Mouse (Mus musculus): Measurements from ENCODE around the gene Zdhhc20. TPM values are rescaled to one million over a fixed set of nuclear protein-coding genes. Genes with fewer than 3 reads are reported as not detected.

Gene Zdhhc20
- polyA plus RNA-seq (2014; fragmentation: Nextera tagmentation; extraction: Ambion mirVana) = 66.8 and 69.0 TPM in 2 replicates

GRCm38 (mm10) chr14:57890011-57890842 lies at the start of gene Zdhhc20:
Gene Zdhhc20, minus strand, starts transcription at chr14:57890276.
- Histone ChIP-seq H3K4me2 (replicated peaks; ENCODE audit: low read depth, low read length) (peak within 1 kb of the TSS; percentile 58), H3K27ac (ENCODE audit: low read depth, low read length) (peak within 1 kb of the TSS; percentile 89), H3K4me1 (ENCODE audit: control insufficient read depth, insufficient read depth, low read length) (0 out of 2 replicates have a peak, but pooled peaks cover 4% of the 10 kb centered on the region), H3K9ac (ENCODE audit: low read depth, low read length) (peak within 1 kb of the TSS; percentile 92), H3K9me3 (ENCODE audit: control insufficient read depth, low read length) (no peaks in the 10 kb centered on the region), H3K27me3 (ENCODE audit: control insufficient read depth, insufficient read depth, low read length) (no peaks in the 10 kb centered on the region), H3K36me3 (ENCODE audit: control insufficient read depth, insufficient read depth, low read length) (no peaks in the 10 kb centered on the region), H3K4me3 (ENCODE audit: low read length) (peak within 1 kb of the TSS; percentile 79)
- WGBS = 4% methylated on average over 49 of the region's 65 CpGs
- ATAC-seq (ENCODE audit: low FRiP score, low TSS enrichment) = peak; percentile 97

GRCm38 (mm10) chr14:57937297-57937696 lies 47.2 kb upstream of the Zdhhc20 start:
- WGBS = 91% methylated on average over 6 of the region's 6 CpGs
- H3K4me3 ChIP-seq (ENCODE audit: low read length) = no peak overlapping the region
- no peaks in the 10 kb centered on the region for H3K27me3 ChIP-seq (ENCODE audit: control insufficient read depth, insufficient read depth, low read length)
- no peak overlapping the region for H3K27ac ChIP-seq (ENCODE audit: low read depth, low read length)
- ATAC-seq (ENCODE audit: low FRiP score, low TSS enrichment) = no peak
- no peaks in the 10 kb centered on the region for H3K4me1 ChIP-seq (ENCODE audit: control insufficient read depth, insufficient read depth, low read length)
- H3K36me3 ChIP-seq (ENCODE audit: control insufficient read depth, insufficient read depth, low read length) = no peaks in the 10 kb centered on the region
- no peaks in the 10 kb centered on the region for H3K9me3 ChIP-seq (ENCODE audit: control insufficient read depth, low read length)
- no peak overlapping the region for H3K9ac ChIP-seq (ENCODE audit: low read depth, low read length)
- H3K4me2 ChIP-seq (replicated peaks; ENCODE audit: low read depth, low read length) = no peak overlapping the region

- ATAC-seq (ENCODE audit: low FRiP score, low TSS enrichment) = no peak
- Histone ChIP-seq H3K27ac (ENCODE audit: low read depth, low read length) (no peak overlapping the region), H3K4me3 (ENCODE audit: low read length) (no peak overlapping the region), H3K27me3 (ENCODE audit: control insufficient read depth, insufficient read depth, low read length) (no peaks in the 10 kb centered on the region), H3K36me3 (ENCODE audit: control insufficient read depth, insufficient read depth, low read length) (no peaks in the 10 kb centered on the region; the same call in 1 of the 2 replicates), H3K4me1 (ENCODE audit: control insufficient read depth, insufficient read depth, low read length) (no peaks in the 10 kb centered on the region), H3K9ac (ENCODE audit: low read depth, low read length) (no peak overlapping the region), H3K4me2 (replicated peaks; ENCODE audit: low read depth, low read length) (no peak overlapping the region), H3K9me3 (ENCODE audit: control insufficient read depth, low read length) (no peaks in the 10 kb centered on the region)
- 95% methylated on average over 13 of the region's 13 CpGs for WGBS
These were observed 44.6 kb upstream of the Zdhhc20 start for GRCm38 (mm10) chr14:57934666-57935065.

- H3K9ac ChIP-seq (ENCODE audit: low read depth, low read length) = no peak overlapping the region
- no peaks in the 10 kb centered on the region for H3K27me3 ChIP-seq (ENCODE audit: control insufficient read depth, insufficient read depth, low read length)
- H3K27ac ChIP-seq (ENCODE audit: low read depth, low read length) = no peak overlapping the region
- H3K4me2 ChIP-seq (replicated peaks; ENCODE audit: low read depth, low read length) = no peak overlapping the region
- no peaks in the 10 kb centered on the region for H3K9me3 ChIP-seq (ENCODE audit: control insufficient read depth, low read length)
- WGBS = 50% methylated on average over 7 of the region's 7 CpGs
- H3K4me3 ChIP-seq (ENCODE audit: low read length) = no peak overlapping the region
- ATAC-seq (ENCODE audit: low FRiP score, low TSS enrichment) = no peak
- no peaks in the 10 kb centered on the region; the same call in 1 of the 2 replicates for H3K36me3 ChIP-seq (ENCODE audit: control insufficient read depth, insufficient read depth, low read length)
- no peaks in the 10 kb centered on the region for H3K4me1 ChIP-seq (ENCODE audit: control insufficient read depth, insufficient read depth, low read length)
These were observed 43.5 kb upstream of the Zdhhc20 start for GRCm38 (mm10) chr14:57933608-57934007.

GRCm38 (mm10) chr14:57932881-57933443 lies 42.9 kb upstream of the Zdhhc20 start:
- no peaks in the 10 kb centered on the region for H3K9me3 ChIP-seq (ENCODE audit: control insufficient read depth, low read length)
- no peak overlapping the region for H3K9ac ChIP-seq (ENCODE audit: low read depth, low read length)
- H3K4me1 ChIP-seq (ENCODE audit: control insufficient read depth, insufficient read depth, low read length) = no peaks in the 10 kb centered on the region
- no peak for ATAC-seq (ENCODE audit: low FRiP score, low TSS enrichment)
- WGBS = 57% methylated on average over 7 of the region's 7 CpGs
- no peaks in the 10 kb centered on the region; the same call in 1 of the 2 replicates for H3K36me3 ChIP-seq (ENCODE audit: control insufficient read depth, insufficient read depth, low read length)
- no peaks in the 10 kb centered on the region for H3K27me3 ChIP-seq (ENCODE audit: control insufficient read depth, insufficient read depth, low read length)
- no peak overlapping the region for H3K4me2 ChIP-seq (replicated peaks; ENCODE audit: low read depth, low read length)
- no peak overlapping the region for H3K27ac ChIP-seq (ENCODE audit: low read depth, low read length)
- no peak overlapping the region for H3K4me3 ChIP-seq (ENCODE audit: low read length)

- peak overlapping the region; percentile 43; the same call in 1 of the 2 replicates for H3K27ac ChIP-seq (ENCODE audit: low read depth, low read length)
- H3K9ac ChIP-seq (ENCODE audit: low read depth, low read length) = no peak overlapping the region
- no peak overlapping the region for H3K4me3 ChIP-seq (ENCODE audit: low read length)
- H3K27me3 ChIP-seq (ENCODE audit: control insufficient read depth, insufficient read depth, low read length) = no peaks in the 10 kb centered on the region
- peak; percentile 43; the same call in 1 of the 2 replicates for ATAC-seq (ENCODE audit: low FRiP score, low TSS enrichment)
- peaks cover 40% of the 10 kb centered on the region for H3K36me3 ChIP-seq (ENCODE audit: control insufficient read depth, insufficient read depth, low read length)
- H3K4me1 ChIP-seq (ENCODE audit: control insufficient read depth, insufficient read depth, low read length) = no peaks in the 10 kb centered on the region
- H3K9me3 ChIP-seq (ENCODE audit: control insufficient read depth, low read length) = peaks cover 5% of the 10 kb centered on the region
- H3K4me2 ChIP-seq (replicated peaks; ENCODE audit: low read depth, low read length) = 0 out of 2 replicates have a peak overlapping the region, but pooled peaks have one; percentile 5
- 69% methylated on average over 10 of the region's 10 CpGs for WGBS
These were observed 31.5 kb upstream of the Zdhhc20 start for GRCm38 (mm10) chr14:57921428-57922131.

GRCm38 (mm10) chr14:57920568-57921310 lies 30.7 kb upstream of the Zdhhc20 start:
- H3K4me1 ChIP-seq (ENCODE audit: control insufficient read depth, insufficient read depth, low read length) = no peaks in the 10 kb centered on the region
- WGBS = 83% methylated on average over 18 of the region's 18 CpGs
- H3K36me3 ChIP-seq (ENCODE audit: control insufficient read depth, insufficient read depth, low read length) = peaks cover 41% of the 10 kb centered on the region
- no peak overlapping the region for H3K9ac ChIP-seq (ENCODE audit: low read depth, low read length)
- peak overlapping the region; percentile 30; the same call in 1 of the 2 replicates for H3K27ac ChIP-seq (ENCODE audit: low read depth, low read length)
- no peak overlapping the region for H3K4me3 ChIP-seq (ENCODE audit: low read length)
- peaks cover 5% of the 10 kb centered on the region for H3K9me3 ChIP-seq (ENCODE audit: control insufficient read depth, low read length)
- ATAC-seq (ENCODE audit: low FRiP score, low TSS enrichment) = no peak
- no peaks in the 10 kb centered on the region for H3K27me3 ChIP-seq (ENCODE audit: control insufficient read depth, insufficient read depth, low read length)
- 0 out of 2 replicates have a peak overlapping the region, but pooled peaks have one; percentile 5 for H3K4me2 ChIP-seq (replicated peaks; ENCODE audit: low read depth, low read length)

GRCm38 (mm10) chr14:57919148-57919875 lies 29.2 kb upstream of the Zdhhc20 start:
- ATAC-seq (ENCODE audit: low FRiP score, low TSS enrichment) = no peak
- Histone ChIP-seq H3K9ac (ENCODE audit: low read depth, low read length) (no peak overlapping the region), H3K27ac (ENCODE audit: low read depth, low read length) (no peak overlapping the region), H3K9me3 (ENCODE audit: control insufficient read depth, low read length) (peaks cover 5% of the 10 kb centered on the region), H3K4me1 (ENCODE audit: control insufficient read depth, insufficient read depth, low read length) (no peaks in the 10 kb centered on the region), H3K27me3 (ENCODE audit: control insufficient read depth, insufficient read depth, low read length) (no peaks in the 10 kb centered on the region), H3K36me3 (ENCODE audit: control insufficient read depth, insufficient read depth, low read length) (peaks cover 40% of the 10 kb centered on the region), H3K4me3 (ENCODE audit: low read length) (no peak overlapping the region), H3K4me2 (replicated peaks; ENCODE audit: low read depth, low read length) (no peak overlapping the region)
- WGBS = 92% methylated on average over 17 of the region's 17 CpGs
